Mouse (Mus musculus): ENCODE measurements around the gene Slc38a2.

GRCm38 (mm10) chr15:96742591-96743241 lies 43.2 kb upstream of the Slc38a2 start:
- TF ChIP-seq CTCF (IDR thresholded peaks at IDR 0.05; ENCODE audit: borderline replicate concordance, extremely low read depth, insufficient read depth, insufficient read length), result no peak
- no peak for TF ChIP-seq POLR2A (IDR thresholded peaks at IDR 0.05; ENCODE audit: borderline replicate concordance, extremely low read depth, insufficient read depth, insufficient read length, poor library complexity, severe bottlenecking)

Measured in brain, embryonic 14.5 days (tissue).